ENCODE assay signal across 18 mouse cellular contexts in the genomic region with DNA sequence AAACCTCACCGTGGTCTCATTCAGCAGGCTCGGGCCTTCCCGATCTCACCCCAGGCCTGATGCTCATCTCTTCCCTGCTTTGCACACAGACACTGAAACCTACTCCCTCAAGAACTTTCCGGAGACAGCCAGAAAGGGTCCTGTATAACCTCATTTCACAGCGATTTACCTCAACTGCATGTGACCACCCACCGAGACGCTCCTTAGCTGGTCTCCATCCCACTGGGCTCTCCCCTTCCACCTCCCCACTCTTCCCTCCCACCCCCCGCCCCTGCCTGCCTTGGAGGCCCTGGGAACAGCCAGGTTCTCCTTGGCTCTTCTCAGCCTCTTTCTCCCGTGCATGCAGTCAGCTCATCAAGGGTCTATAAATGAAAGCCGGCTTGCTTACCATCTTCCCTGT. TPM values are rescaled to one million over a fixed set of nuclear protein-coding genes. Genes with fewer than 3 reads are reported as not detected.
DNase-seq lines count a peak whose midpoint lies in the region; ATAC-seq and TF ChIP-seq lines count a peak whose summit lies in the region.
"Had no signal": no experiment of that assay in that cellular context is flagged by ENCODE, and none has a peak within 500 bp of the region (broad histone marks: within the 10 kb centered on the region; RNA-seq: fewer than 3 reads in every experiment).

No protein-coding gene starts in this region.

- no peak for ATAC-seq in heart, embryonic 11.5 days (replicated peaks; ENCODE audit: insufficient number of reproducible peaks, low FRiP score, low TSS enrichment)
- no peak for ATAC-seq in neural tube, embryonic 13.5 days (ENCODE audit: low read depth)
- no peak for ATAC-seq in neural tube, embryonic 15.5 days (ENCODE audit: low FRiP score)
- ATAC-seq in forebrain, postnatal 0 days = no peak
- ATAC-seq in stomach, embryonic 16.5 days (ENCODE audit: insufficient read depth, low FRiP score) = peak; percentile 29; the same call in 1 of the 2 replicates
- ATAC-seq: hindbrain, embryonic 16.5 days; lung, postnatal 0 days; midbrain, embryonic 15.5 days had no signal

- H3K27ac ChIP-seq in heart, embryonic 10.5 days = 0 out of 2 replicates have a peak overlapping the region, but pooled peaks have one; percentile 6
- H3K27ac ChIP-seq in heart, embryonic 11.5 days (ENCODE audit: low read depth, low read length) = no peak overlapping the region
- H3K27ac ChIP-seq in neural tube, embryonic 13.5 days (replicated peaks) = no peak overlapping the region
- no peak overlapping the region for H3K27ac ChIP-seq in neural tube, embryonic 15.5 days (replicated peaks)
- peak overlapping the region; percentile 71 for H3K27ac ChIP-seq in forebrain, postnatal 0 days (ENCODE audit: low read depth, low read length)
- no peak overlapping the region for H3K27ac ChIP-seq in stomach, embryonic 16.5 days (ENCODE audit: low read length)
- H3K27ac ChIP-seq: liver, embryonic 13.5 days; midbrain, embryonic 15.5 days had no signal

- intact Hi-C loops in gastrocnemius, postnatal 36 days (cut with DNase I) = no loop called here

- no peak overlapping the region for H3K4me2 ChIP-seq in heart, embryonic 11.5 days
- H3K4me2 ChIP-seq in neural tube, embryonic 13.5 days = no peak overlapping the region
- H3K4me2 ChIP-seq in neural tube, embryonic 15.5 days = no peak overlapping the region
- H3K4me2 ChIP-seq in forebrain, postnatal 0 days (ENCODE audit: low read depth) = peak overlapping the region; percentile 8; the same call in 1 of the 2 replicates
- 0 out of 2 replicates have a peak overlapping the region, but pooled peaks have one; percentile 7 for H3K4me2 ChIP-seq in stomach, embryonic 16.5 days (ENCODE audit: low read depth, low read length)
- H3K4me2 ChIP-seq: liver, embryonic 13.5 days; midbrain, embryonic 15.5 days had no signal

- no peak for TF ChIP-seq CTCF in forebrain, postnatal 0 days (IDR thresholded peaks at IDR 0.05; ENCODE audit: low read depth)

- H3K4me3 ChIP-seq in heart, embryonic 10.5 days = no peak overlapping the region
- no peak overlapping the region for H3K4me3 ChIP-seq in heart, embryonic 11.5 days (ENCODE audit: low read depth, low read length)
- no peak overlapping the region for H3K4me3 ChIP-seq in neural tube, embryonic 13.5 days
- no peak overlapping the region for H3K4me3 ChIP-seq in neural tube, embryonic 15.5 days (replicated peaks)
- H3K4me3 ChIP-seq in forebrain, postnatal 0 days (ENCODE audit: low read depth, low read length) = no peak overlapping the region
- H3K4me3 ChIP-seq in stomach, embryonic 16.5 days (replicated peaks; ENCODE audit: low read length) = no peak overlapping the region
- H3K4me3 ChIP-seq: liver, embryonic 13.5 days; midbrain, embryonic 15.5 days had no signal

- 33% methylated on average over 10 of the region's 10 CpGs for WGBS in heart, embryonic 10.5 days
- WGBS in heart, embryonic 11.5 days (ENCODE audit: insufficient replicate concordance) = 30% methylated on average over 10 of the region's 10 CpGs
- WGBS in neural tube, embryonic 13.5 days = 35% methylated on average over 10 of the region's 10 CpGs
- 35% methylated on average over 10 of the region's 10 CpGs for WGBS in neural tube, embryonic 15.5 days
- WGBS in forebrain, postnatal 0 days = 48% methylated on average over 10 of the region's 10 CpGs
- 33% methylated on average over 10 of the region's 10 CpGs for WGBS in stomach, embryonic 16.5 days

- peaks cover 15% of the 10 kb centered on the region for H3K4me1 ChIP-seq in heart, embryonic 10.5 days
- no peaks in the 10 kb centered on the region for H3K4me1 ChIP-seq in heart, embryonic 11.5 days (ENCODE audit: control insufficient read depth, insufficient read depth, low read length)
- H3K4me1 ChIP-seq in neural tube, embryonic 13.5 days (replicated peaks) = peaks cover 27% of the 10 kb centered on the region
- peaks cover 13% of the 10 kb centered on the region for H3K4me1 ChIP-seq in neural tube, embryonic 15.5 days
- H3K4me1 ChIP-seq in forebrain, postnatal 0 days (ENCODE audit: insufficient read depth) = no peaks in the 10 kb centered on the region
- H3K4me1 ChIP-seq in stomach, embryonic 16.5 days (ENCODE audit: control insufficient read depth, insufficient read depth, low read length) = no peaks in the 10 kb centered on the region
- H3K4me1 ChIP-seq: liver, embryonic 13.5 days had no signal

- H3K36me3 ChIP-seq in heart, embryonic 10.5 days = no peaks in the 10 kb centered on the region
- no peaks in the 10 kb centered on the region for H3K36me3 ChIP-seq in heart, embryonic 11.5 days (ENCODE audit: control insufficient read depth, insufficient read depth, low read length)
- no peaks in the 10 kb centered on the region for H3K36me3 ChIP-seq in neural tube, embryonic 13.5 days
- no peaks in the 10 kb centered on the region for H3K36me3 ChIP-seq in neural tube, embryonic 15.5 days
- H3K36me3 ChIP-seq in forebrain, postnatal 0 days (ENCODE audit: insufficient read depth) = no peaks in the 10 kb centered on the region
- H3K36me3 ChIP-seq in stomach, embryonic 16.5 days (ENCODE audit: control insufficient read depth, insufficient read depth, low read length) = no peaks in the 10 kb centered on the region
- H3K36me3 ChIP-seq: liver, embryonic 13.5 days; midbrain, embryonic 15.5 days had no signal

- H3K27me3 ChIP-seq in heart, embryonic 10.5 days (ENCODE audit: insufficient read depth, poor library complexity, severe bottlenecking) = peaks cover 7% of the 10 kb centered on the region
- H3K27me3 ChIP-seq in heart, embryonic 11.5 days (ENCODE audit: control insufficient read depth, insufficient read depth, low read length) = no peaks in the 10 kb centered on the region
- no peaks in the 10 kb centered on the region for H3K27me3 ChIP-seq in neural tube, embryonic 13.5 days
- no peaks in the 10 kb centered on the region for H3K27me3 ChIP-seq in neural tube, embryonic 15.5 days (replicated peaks)
- H3K27me3 ChIP-seq in forebrain, postnatal 0 days (ENCODE audit: insufficient read depth, low read length) = no peaks in the 10 kb centered on the region
- H3K27me3 ChIP-seq in stomach, embryonic 16.5 days (ENCODE audit: control insufficient read depth, insufficient read depth, low read length) = no peaks in the 10 kb centered on the region
- H3K27me3 ChIP-seq: liver, embryonic 13.5 days; midbrain, embryonic 15.5 days had no signal

- H3K9ac ChIP-seq in heart, embryonic 11.5 days (ENCODE audit: low read depth, low read length) = no peak overlapping the region
- 0 out of 2 replicates have a peak overlapping the region, but pooled peaks have one; percentile 34 for H3K9ac ChIP-seq in neural tube, embryonic 13.5 days
- no peak overlapping the region for H3K9ac ChIP-seq in neural tube, embryonic 15.5 days (replicated peaks)
- H3K9ac ChIP-seq in forebrain, postnatal 0 days = no peak overlapping the region
- H3K9ac ChIP-seq in stomach, embryonic 16.5 days (ENCODE audit: low read length) = no peak overlapping the region
- H3K9ac ChIP-seq: liver, embryonic 13.5 days; midbrain, embryonic 15.5 days had no signal

- H3K9me3 ChIP-seq in heart, embryonic 10.5 days = no peaks in the 10 kb centered on the region
- no peaks in the 10 kb centered on the region for H3K9me3 ChIP-seq in heart, embryonic 11.5 days (replicated peaks; ENCODE audit: control insufficient read depth, low read length)
- H3K9me3 ChIP-seq in neural tube, embryonic 13.5 days = no peaks in the 10 kb centered on the region
- no peaks in the 10 kb centered on the region for H3K9me3 ChIP-seq in neural tube, embryonic 15.5 days (replicated peaks)
- no peaks in the 10 kb centered on the region for H3K9me3 ChIP-seq in forebrain, postnatal 0 days (ENCODE audit: low read length)
- no peaks in the 10 kb centered on the region for H3K9me3 ChIP-seq in stomach, embryonic 16.5 days (replicated peaks; ENCODE audit: control insufficient read depth, low read length)
- H3K9me3 ChIP-seq: liver, embryonic 13.5 days; midbrain, embryonic 15.5 days had no signal

- no peak for DNase-seq in heart, embryonic 10.5 days (ENCODE audit: low spot score)
- no peak for DNase-seq in forebrain, postnatal 0 days
- DNase-seq in testis, postnatal 14 days (ENCODE audit: low spot score) = no peak
- no peak for DNase-seq in gastrocnemius, postnatal 36 days
- DNase-seq: adrenal gland, adult 2 months; cerebellum, adult 11 months; cerebellum, postnatal 25 days; heart, adult 18-20 months; layer of hippocampus, postnatal 36 days; liver, embryonic 13.5 days; thymus, adult 18-20 months had no signal

RNA-seq across cellular contexts. Expression of a gene that starts 33.8 kb away (rescaled TPM):
- polyA plus RNA-seq in heart, embryonic 10.5 days (2016; fragmentation: Nextera tagmentation; extraction: Ambion mirVana) = 16.3 and 21.9 TPM in 2 replicates
- polyA plus RNA-seq in heart, embryonic 11.5 days (2014; fragmentation: Nextera tagmentation; extraction: Ambion mirVana) = 15.2 and 16.2 TPM in 2 replicates
- 47.4 and 52.6 TPM in 2 replicates for polyA plus RNA-seq in neural tube, embryonic 13.5 days (2015; fragmentation: Nextera tagmentation; extraction: Ambion mirVana)
- 30.2 and 31.0 TPM in 2 replicates for polyA plus RNA-seq in neural tube, embryonic 15.5 days (2015; fragmentation: Nextera tagmentation; extraction: Ambion mirVana)
- total RNA-seq in forebrain, postnatal 0 days (2014; rRNA removed) = 47.9 and 56.0 TPM in 2 replicates
- polyA plus RNA-seq in forebrain, postnatal 0 days (2015; fragmentation: Nextera tagmentation; extraction: Ambion mirVana) = 37.2 and 38.3 TPM in 2 replicates
- 18.7 and 20.4 TPM in 2 replicates for polyA plus RNA-seq in stomach, embryonic 16.5 days (2015; fragmentation: Nextera tagmentation; extraction: Ambion mirVana)
- 10 to 100 TPM in 1 of 2 experiments, 1 to 10 TPM in 1; 6.6 to 10.7 TPM for total RNA-seq in gastrocnemius, postnatal 36 days (2021)

RNA-seq across cellular contexts. Expression of a gene that starts 57.9 kb away (rescaled TPM):
- 0.53 and 0.79 TPM in 2 replicates for polyA plus RNA-seq in heart, embryonic 10.5 days (2016; fragmentation: Nextera tagmentation; extraction: Ambion mirVana)
- 0.32 and 0.64 TPM in 2 replicates for polyA plus RNA-seq in heart, embryonic 11.5 days (2014; fragmentation: Nextera tagmentation; extraction: Ambion mirVana)
- 1.8 and 2.4 TPM in 2 replicates for polyA plus RNA-seq in neural tube, embryonic 13.5 days (2015; fragmentation: Nextera tagmentation; extraction: Ambion mirVana)
- 1.1 and 1.2 TPM in 2 replicates for polyA plus RNA-seq in neural tube, embryonic 15.5 days (2015; fragmentation: Nextera tagmentation; extraction: Ambion mirVana)
- total RNA-seq in forebrain, postnatal 0 days (2014; rRNA removed) = 1.8 and 4.4 TPM in 2 replicates
- 1.1 and 2.0 TPM in 2 replicates for polyA plus RNA-seq in forebrain, postnatal 0 days (2015; fragmentation: Nextera tagmentation; extraction: Ambion mirVana)
- 0.84 and 1.1 TPM in 2 replicates for polyA plus RNA-seq in stomach, embryonic 16.5 days (2015; fragmentation: Nextera tagmentation; extraction: Ambion mirVana)
- 1 to 10 TPM in 1 of 2 experiments, under 1 TPM in 1; 0.87 to 2.2 TPM for total RNA-seq in gastrocnemius, postnatal 36 days (2021)

Comparison
In these comparisons a context has a peak if more than half of its experiments do, and no peak if none do; other contexts are left out.
1. H3K27ac ChIP-seq: peak in heart, embryonic 10.5 days (single experiment) and forebrain, postnatal 0 days (single experiment); none in heart, embryonic 11.5 days (single experiment), neural tube, embryonic 13.5 days (single experiment), neural tube, embryonic 15.5 days (single experiment) and stomach, embryonic 16.5 days (single experiment).
2. H3K4me2 ChIP-seq: peak in forebrain, postnatal 0 days (single experiment) and stomach, embryonic 16.5 days (single experiment); none in heart, embryonic 11.5 days (single experiment), neural tube, embryonic 13.5 days (single experiment) and neural tube, embryonic 15.5 days (single experiment).